Mouse (Mus musculus): ENCODE measurements around the gene Olfr654.

Gene Olfr654

DNA sequence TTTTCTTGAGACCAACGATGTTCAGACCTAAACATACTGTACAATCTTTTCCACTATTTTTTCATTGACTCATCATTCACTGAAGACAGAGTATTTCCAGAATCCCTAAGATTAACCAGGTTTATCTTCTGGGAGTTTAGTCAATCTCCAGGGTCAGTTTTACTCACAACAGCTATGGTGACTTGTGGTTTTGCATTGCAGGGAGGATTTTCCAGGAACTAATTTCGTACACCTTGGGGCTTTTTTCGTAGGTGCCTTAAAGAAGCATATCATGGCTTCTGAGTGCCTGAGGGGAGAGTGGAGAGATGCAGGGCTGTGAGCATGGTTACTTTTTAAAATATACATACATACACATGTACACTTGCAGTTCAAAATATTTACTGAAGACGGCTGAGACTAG, at the start of gene Olfr654:
Gene Olfr654 (plus strand): TSS at position 301 of the 400 bp plus-strand sequence.
- DNase-seq: no peak

- no peak for DNase-seq
These were observed 37.0 kb upstream of the Olfr654 start, which contains the start of gene Olfr651 for GRCm38 (mm10) chr7:104549833-104550232. Gene Olfr651 (plus strand): TSS chr7:104550133.

DNA sequence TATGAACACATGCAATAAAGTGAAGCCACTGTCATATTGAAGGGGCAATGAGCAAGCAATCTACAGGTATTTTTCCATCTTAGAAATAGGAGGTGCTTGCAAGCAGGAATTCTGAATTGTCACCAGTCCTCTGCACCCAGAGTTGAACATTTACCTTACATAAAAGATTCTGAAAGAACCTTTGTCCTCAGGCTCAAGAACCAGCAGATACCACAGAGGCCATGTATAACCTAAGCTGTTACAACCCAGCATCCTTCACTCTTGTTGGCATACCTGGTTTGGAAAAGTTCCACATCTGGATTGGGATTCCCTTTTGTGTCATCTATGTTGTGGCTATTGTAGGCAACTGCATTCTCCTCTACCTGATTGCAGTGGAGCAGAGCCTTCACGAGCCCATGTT, 34.1 kb upstream of the Olfr654 start:
- DNase-seq: no peak

DNA sequence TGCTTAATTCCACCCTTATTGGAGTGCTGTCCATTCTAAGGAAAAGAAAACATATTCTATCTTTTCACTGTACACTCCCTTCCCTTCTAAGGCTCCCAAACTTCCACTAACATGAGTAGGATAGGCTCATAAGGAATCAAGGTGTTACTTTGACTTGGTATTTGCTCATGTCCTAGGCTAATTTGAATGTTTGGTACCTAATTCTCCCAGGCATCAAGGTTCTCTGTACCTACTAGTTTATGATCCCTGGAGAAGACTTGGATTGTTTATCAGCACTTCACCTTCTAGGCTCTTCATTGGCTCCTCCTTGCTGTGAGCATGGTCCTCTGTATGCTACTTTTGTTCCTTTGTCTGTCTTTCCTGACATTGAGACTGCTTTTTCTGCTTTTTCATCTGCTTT, 26.2 kb upstream of the Olfr654 start, which contains the start of gene Olfr652:
Gene Olfr652 (plus strand): TSS at position 301 of the 400 bp plus-strand sequence.
- DNase-seq: no peak

DNA sequence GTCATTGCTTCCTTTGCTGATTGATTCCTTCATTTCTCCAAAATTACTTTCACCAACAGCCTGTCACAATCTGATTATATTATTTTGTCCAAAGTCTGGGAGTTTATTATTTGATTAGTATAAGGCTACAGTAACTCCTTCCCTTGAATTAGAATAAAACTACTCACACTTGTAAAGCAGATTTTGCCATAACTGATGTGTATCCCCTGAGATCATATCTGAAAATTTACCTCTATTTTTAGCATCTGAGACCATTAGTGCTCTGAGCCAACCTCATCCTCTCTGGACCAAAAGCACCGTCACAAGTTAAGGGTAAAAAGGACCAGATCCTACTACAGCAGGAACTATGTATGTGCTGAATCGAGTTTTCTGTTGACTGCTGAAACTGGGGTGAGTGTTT, 9.8 kb upstream of the Olfr654 start, which contains the start of gene Olfr653:
Gene Olfr653 (plus strand): TSS at position 301 of the 400 bp plus-strand sequence.
- no peak for DNase-seq

DNA sequence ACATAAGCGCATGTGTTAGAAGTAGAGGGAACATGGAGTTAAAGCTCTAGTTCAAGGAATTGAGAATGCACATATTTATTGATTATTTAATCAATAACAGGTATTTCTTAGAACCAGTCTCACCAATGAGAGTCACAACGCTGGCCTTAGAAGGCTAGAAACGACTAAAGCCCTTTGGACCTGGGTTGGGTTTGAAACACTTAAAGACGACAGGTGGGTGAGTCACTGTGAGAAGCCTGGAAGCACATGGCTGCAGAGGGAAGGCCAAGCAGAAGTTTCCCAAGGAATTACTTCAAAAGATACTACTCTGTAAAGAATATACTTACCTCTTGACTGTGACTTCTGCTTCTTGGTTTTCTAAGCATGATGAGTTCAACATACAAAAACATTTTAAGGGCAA, 6.0 kb upstream of the Olfr654 start:
- no peak for DNase-seq

DNA sequence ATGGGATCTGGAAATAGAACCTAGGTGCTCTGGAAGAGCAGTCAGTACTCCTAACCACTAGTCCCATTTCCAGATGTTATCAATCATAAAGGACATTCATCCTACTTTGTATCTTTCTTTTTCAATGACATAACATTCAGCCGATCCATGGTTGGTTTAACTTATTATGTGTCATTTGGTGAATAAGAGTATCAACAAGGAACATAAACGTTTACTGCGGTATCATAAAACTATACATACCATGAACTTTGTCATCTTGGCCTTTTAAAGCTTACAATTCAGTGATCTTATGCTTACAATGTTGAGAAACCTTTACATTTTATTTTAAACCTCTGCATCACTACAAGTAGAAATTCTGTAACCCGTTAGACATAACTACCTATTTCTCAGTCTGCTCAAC, 5.4 kb upstream of the Olfr654 start:
- DNase-seq: no peak

- DNase-seq: no peak
These were observed 1.4 kb downstream of the Olfr654 start for GRCm38 (mm10) chr7:104588274-104588673.

DNA sequence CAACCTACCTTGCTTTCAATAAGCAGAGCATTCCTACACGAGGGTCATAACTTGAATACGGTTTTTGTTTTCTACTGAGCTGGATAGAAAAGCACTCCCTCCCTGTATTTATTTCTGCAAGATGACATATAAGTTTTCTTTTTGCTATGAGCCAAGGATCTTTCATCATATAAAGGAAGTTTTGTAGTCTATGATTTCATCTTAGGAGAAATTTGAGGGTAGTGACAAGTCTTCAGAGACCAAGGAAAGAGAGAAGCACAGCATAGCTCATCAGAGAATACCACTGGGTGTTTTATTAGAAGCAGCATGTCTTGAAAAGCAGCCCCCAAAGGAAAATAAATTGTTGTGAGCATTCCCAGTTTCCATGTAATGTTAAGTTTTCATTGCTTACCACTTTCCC, 14.9 kb downstream of the Olfr654 start, which contains the start of gene Olfr655:
Gene Olfr655 (minus strand): TSS at position 101 of the 400 bp plus-strand sequence.
- no peak for DNase-seq

GRCm38 (mm10) chr7:104603173-104603572, 16.3 kb downstream of the Olfr654 start:
- DNase-seq: peak; percentile 44

GRCm38 (mm10) chr7:104604727-104605126, 17.9 kb downstream of the Olfr654 start:
- DNase-seq: no peak

GRCm38 (mm10) chr7:104613655-104614054, 26.8 kb downstream of the Olfr654 start, which contains the start of gene Olfr656:
Gene Olfr656 (plus strand): TSS chr7:104613955.
- DNase-seq: no peak

GRCm38 (mm10) chr7:104624494-104624893, 37.7 kb downstream of the Olfr654 start, which contains the start of gene Olfr657:
Gene Olfr657 (plus strand): TSS chr7:104624794.
- no peak for DNase-seq
